Mouse (Mus musculus) urinary bladder, postnatal 36 days (tissue): ENCODE results near the gene S100a4.

Experiments used
- DNase-seq, 2 experiments: peaks; one replicate each; pipeline ENCODE4 v3.0.0; 2022; ENCODE audit warnings: low spot score in 2 of 2, mixed read lengths in 1 of 2

S100a4 gene

DNA sequence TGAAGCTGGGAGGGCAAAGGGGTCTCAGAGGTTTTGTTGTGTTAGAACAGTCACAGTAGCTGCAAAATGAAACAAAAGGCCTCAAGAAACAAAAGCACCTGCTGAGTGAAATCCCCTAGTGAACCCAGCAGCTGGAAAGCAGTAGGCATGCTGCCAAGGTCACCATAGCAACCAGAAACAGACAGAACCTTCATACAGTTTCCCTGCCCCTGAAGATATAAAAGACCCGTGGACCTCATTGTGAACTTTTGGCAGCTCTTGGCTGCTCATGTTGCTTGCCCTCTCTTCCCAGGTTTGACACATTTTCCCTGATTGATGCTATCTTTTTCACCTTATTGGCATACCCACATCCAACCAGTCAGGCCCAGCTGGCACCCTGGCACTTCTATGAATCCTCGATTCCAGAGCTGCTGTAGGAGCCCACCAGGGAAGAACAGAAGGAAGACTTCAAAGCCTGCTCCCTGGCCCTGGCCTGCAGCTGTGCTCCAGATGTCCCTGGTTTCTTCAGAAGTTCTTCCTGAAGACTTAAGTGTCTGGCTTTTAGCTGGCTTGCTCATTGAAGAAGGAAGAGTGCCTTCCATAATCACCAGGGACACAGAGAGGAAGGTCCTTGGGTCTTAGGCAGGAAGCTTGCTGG lies 20.0 kb downstream of the S100a4 start:
- DNase-seq, result no peak

DNA sequence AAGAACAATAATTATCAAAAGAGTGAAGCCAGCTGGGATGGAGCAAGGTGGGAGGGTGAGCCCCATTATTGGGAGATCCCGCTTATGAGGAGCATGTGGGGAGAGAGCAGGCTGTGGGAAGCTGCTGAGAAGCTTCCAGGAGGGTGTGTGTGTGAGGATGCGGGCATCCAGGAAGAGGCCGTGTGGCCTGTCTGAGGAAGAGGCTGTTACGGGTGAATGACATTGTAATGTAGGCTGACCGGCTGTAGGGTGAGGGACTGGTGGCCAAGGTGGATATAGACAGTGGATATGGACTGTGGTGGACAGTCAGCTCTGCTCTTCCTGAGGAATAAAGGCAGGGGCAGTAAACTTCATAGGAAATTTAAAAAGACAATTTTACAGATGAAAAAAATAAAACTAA lies 21.9 kb downstream of the S100a4 start:
- no peak for DNase-seq

DNA sequence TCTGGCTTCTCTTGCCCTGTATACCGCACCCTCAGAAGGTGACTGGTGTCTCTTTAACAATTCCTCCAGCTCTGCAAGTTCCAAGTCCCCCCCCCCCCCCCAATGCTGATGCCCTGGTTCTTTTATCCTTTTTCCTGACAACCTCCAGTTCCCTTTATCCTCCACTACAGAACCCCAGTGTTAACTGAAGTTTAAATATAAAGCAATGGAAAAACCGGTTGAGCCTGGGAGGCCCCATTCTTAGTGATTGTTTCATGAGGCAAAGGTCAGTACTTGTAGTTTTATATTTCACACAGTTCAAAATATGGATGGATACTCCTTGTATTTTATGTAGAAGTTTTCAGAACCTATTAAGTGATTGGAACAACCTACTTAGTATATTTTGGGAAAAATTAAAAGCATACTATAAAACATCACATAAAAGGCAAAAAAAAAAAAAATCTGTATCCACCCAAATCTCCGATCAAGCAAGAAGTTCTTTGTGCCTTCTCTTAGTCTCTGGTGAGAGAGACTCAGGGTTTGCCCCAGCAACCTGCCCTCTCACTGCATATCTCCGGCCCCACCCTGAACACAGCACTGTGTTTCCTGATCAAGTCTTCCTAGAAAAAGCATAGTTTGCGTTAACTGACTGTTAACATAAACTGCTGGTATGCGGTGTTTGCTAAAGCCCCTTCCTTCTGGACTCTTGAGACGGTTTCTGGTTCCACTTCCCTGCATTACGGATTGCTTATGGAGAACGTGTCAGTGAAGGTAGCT lies 22.9 kb downstream of the S100a4 start:
- no peak for DNase-seq

DNA sequence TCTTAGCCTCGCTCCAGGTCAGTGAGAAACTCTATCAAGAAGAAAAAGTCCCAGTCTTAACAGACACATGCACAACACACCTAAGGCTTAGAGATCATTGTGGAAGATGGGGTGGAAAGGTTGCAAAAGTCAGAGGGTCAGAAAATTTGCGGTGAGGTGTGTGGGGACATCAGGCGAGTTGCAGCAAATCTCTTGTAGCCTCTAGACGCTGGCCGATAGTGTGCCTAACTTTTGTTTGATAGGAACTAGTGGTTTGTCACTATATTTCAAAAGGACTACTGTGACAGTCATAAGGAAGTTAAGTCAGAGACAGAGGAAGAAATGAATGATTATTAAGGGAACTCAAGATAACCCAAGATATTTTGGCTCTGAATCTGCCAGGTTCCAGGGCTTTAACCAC lies 23.8 kb downstream of the S100a4 start:
- DNase-seq, result no peak

DNA sequence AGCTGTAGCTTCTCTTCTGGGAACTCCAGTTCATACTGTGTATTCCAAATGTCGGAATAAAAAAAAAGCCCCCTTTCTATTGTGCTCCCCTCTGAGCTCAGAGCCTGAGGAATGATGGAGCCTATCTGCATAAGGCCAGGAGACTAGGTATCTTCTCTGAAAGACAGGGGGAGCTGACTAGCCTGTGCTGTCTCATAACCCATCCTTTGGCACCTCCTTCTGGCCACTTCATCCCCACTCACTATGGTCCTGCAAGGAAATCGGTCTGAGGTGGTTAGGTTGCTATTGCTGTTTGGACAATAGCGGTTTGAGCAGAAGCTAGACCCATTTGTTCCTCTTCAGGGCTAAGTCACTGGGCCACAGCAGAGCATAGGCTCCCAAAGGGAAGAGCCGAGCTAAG lies 24.2 kb downstream of the S100a4 start:
- no peak for DNase-seq

DNA sequence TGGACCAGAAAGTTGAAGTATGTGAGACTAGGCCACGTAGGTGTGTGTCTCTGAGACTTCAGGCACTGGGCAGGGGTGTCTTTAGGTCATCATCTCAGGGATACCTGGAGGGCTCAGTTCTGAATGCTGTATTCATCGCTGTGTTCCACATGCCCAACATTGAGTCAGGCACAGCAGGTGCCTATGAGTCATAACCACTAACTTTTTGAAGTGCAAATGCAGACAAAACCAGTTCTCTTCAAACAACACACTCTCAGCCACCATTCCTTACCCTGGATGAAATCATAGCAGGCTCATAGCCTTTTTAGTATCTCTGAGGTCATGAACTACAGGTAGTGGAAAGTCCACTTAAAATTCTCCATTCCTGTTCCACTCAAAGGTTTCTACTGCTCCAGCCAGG lies 25.7 kb downstream of the S100a4 start:
- DNase-seq, result no peak

DNA sequence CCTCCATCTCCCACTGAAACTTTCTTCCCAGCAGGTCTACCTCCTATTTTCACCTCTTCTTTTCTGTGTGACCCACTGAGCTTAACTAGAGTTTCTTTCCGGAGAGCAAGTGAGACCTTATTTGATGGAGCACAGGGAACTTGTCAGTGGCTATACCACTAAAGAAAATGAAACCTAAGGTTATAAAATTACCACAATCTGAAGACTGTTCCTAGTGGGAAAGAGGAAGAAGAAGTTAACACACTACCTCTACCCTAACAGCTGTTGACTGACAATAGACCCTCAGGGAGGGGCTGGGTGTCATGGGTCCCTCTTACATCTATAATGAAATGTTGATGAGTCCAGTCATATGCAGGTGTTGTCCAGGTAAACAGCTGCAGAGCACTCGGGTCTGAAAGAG lies 28.4 kb downstream of the S100a4 start:
- DNase-seq, result no peak

DNA sequence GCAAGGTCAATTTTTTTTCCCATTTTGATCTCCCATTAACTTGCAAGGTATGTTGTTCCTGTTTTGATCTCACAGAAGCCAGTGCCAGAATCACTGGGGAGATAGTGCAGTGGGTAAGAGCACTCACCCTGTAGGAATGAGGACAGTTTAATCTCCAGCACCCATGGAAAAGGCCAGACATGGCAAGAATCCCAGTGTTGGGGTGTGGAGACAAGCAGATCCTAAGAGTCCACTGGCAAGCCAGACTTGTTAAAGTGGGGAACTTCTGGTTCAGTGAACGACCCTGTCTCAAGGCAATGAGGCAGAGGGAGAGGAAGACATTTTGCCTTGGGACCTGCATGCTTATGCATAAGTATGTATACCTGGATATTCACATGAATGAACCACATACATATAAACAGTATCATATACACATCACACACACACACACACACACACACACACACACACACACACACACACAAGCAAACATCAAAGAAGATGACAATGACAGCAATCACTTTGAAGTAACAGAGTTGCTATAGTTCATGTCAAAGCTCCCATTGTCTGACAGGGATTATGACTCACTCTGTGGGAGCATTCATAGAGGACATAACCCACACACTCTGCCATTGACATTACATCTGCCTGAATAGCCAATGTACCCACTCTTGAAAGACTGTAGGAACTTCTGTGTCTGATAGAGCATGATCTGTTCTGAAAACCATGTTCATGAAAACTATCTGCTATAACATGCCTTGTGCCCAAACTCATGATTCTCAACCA lies 35.1 kb downstream of the S100a4 start:
- no peak for DNase-seq

DNA sequence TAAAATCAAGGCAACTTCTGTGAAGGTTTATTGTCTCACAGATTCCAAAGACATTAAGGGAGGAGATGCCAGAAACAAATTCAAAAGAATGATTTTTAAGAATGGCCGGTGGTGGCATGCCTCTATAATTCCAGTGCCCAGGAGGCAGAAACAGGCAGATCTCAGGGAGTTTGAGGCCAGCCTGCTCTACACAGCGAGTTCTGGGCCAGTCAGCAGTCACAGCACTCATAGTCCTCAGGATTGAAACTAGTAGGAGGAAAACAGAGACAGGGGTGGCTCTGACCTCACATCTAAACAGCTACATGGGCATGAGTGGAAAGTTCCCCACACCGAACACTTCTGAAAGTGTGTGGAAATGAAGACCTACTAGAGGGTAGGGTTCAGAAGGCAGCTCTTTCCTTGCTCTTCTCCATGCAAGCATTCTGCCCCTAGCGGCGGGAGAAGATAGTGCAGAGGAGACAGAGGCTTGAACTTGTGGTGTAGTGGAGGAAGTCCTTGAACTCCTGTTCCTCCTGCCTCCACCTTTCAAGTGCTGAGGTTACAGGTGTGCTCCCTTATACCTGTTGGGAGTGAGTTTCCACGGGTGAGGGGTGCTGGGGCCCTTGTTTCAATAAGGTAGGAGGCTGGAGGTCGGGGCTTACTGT lies 36.1 kb downstream of the S100a4 start:
- DNase-seq, result no peak

DNA sequence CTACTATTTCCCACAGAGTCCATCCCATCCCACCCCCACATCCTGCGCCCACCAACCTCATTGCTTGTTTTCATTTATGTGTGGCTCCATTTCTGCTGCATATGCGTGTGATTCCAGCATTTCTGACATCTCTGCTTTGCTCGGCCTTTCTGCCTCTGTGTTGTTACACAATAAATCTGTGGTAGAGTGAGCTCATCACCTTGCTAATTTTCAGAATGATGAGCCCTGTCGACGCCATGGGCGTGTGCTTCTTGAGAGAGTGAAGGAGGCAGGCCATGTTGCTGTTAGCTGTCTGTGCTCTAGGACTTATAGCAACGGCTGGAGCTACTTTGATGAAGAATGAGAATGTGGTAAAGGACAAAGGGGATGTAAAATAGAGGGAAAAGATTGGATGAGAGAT lies 37.4 kb downstream of the S100a4 start:
- no peak for DNase-seq

DNA sequence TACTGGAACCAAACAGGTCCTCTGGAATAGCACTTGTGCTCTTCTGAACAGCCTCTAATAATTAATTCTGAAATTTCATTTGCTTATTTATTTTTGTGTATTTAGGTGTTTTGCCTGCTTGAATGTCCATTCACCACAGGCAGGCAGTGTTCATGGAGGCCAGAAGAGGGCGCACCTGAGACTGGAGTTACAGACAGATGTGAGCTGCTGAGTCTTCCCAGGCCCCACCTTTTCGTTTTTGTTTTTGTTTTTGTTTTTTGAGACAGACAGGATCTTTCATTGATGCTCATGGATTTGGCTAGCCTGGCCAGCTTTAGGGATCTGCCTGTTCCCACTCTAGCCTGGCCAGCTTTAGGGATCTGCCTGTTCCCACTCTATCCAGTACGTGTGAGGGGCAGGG lies 40.6 kb downstream of the S100a4 start:
- DNase-seq, result peak in 1 of 2 experiments; percentile 39

DNA sequence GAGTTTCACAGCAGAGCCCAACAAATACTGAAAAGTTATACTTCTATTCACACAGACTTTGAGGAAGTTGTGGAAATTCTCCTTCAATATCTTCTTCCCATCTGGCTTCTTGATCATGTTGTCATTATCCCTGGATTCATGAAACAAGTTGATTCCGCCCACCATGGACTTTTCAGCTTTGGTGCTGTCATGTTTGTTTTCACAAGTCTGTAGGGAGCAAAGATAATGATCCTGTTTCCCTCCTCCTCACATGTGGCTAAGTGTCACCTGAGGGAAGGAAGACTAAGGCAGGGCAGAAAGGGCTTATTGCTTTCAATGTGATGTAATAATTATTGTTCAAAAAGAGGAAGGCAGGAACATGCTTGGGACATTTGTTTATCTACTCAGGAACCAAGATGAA lies 43.7 kb downstream of the S100a4 start:
- DNase-seq, result no peak

DNA sequence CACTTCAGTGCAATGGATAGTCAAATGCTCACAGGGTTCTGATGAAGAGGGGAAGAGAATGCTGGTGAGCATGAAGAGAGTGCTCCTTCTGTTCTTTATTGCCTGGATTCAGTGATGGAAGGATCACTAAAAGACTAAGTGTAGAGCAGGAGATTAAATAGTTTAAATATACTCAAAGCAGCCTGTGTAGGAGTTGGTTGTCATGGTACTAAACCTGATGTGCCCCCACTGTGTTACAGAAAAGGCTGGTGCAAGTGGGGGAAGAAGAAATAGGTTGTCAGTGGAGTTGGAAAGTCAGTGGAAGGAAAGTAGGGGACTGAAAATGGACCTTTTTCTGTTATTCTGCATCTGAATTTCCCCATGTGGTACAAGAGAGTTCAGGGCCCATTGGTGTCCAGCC lies 45.4 kb downstream of the S100a4 start:
- DNase-seq, result no peak

DNA sequence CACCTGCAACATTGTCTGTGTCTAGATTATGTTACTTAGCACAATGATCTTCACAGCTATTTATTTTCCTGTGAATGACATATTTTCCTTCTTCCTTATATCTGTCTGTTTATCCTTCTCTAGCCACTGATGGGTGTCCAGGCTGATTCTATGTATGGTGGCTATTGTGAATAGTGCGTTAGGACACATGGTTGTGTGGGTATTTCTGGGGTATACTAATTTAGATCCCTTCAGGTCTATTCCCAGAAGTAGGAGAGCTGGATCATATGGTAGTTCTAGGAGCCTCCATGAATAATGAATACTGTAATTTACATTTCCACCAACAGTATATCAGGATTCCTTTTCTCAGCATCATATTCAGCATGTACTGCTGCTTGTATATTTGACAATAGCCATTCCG lies 46.3 kb downstream of the S100a4 start:
- no peak for DNase-seq

DNA sequence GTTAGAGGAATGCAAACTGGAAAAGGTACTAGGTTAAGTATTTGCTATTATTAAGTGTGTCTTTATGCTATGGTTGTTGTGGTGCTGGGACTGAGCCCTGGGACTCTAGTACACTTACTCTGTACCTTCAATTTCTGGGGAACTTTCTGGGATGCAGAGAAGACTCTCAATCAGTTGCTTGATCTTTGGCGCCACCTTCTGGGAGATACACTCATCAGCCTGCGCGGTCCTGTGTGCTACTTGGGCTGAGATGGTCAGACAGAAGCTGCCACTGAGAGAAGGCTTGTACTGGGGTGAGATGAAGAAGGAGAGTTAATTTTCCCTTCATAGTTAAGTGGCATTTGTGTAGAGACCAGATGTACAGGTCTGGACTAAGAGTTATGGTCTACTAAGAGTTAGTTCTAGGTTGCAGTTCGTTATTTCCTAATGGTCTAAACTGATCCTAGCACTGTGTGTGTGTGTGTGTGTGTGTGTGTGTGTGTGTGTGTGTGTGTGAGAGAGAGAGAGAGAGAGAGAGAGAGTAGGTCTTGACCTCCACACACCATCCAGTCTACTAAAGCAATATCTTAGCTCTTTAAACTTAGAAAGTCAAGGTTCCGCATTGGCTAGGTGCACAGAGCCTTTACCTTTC lies 49.4 kb downstream of the S100a4 start:
- DNase-seq, result peak; percentile 71 to 72

DNA sequence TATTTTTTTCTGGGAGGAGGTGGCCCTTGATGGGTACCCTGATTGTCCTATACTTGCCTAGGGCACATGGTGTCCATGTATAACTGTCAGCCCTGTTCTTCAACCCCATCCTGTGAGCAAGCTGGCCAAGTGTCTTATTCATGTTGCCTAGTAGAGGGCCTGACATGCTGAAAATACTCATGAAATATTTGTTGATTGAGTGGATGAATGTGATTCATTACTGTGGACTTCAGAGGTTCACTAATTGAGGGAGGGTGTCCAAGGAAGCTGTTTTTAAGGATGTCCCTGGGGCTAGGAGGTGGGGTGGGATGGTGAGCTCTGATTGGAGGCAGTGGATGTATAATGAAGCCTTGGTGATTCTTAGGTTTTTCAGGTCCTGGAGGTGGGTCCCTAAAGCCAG lies 50.1 kb downstream of the S100a4 start, which contains the start of gene S100a7a:
S100a7a (plus strand) TSS at position 301 of the 400 bp plus-strand sequence.
- no peak for DNase-seq
